Mouse (Mus musculus) midbrain, postnatal 0 days (tissue): ENCODE results near the gene Got1. TPM values are rescaled to one million over a fixed set of nuclear protein-coding genes. Genes with fewer than 3 reads are reported as not detected.
A peak's percentile ranks its signal among the peaks of the same experiment; 100 is the strongest.

ENCODE experiments used
- ATAC-seq: fragments of 200-750 bp; cut with Nextera tagmentation; 2 replicates; pipeline ENCODE4 v1.8.0; 2017; ENCODE audit warnings: moderate number of reproducible peaks, mild to moderate bottlenecking, moderate TSS enrichment, moderate library complexity; ENCODE audit not compliant: low FRiP score
- DNase-seq: peaks from one replicate; pipeline ENCODE4 v3.0.0-alpha.2; 2015; ENCODE audit warnings: low spot score
- H3K27ac ChIP-seq: fragments of 300-500 bp; sonication (generic); 2 replicates; pipeline ENCODE4 v1.5.1; 2014; ENCODE audit warnings: low read depth, mild to moderate bottlenecking, low read length, mixed read lengths
- H3K27me3 ChIP-seq: fragments of 300-500 bp; sonication (generic); 2 replicates; pipeline ENCODE4 v1.6.1; 2014; ENCODE audit warnings: low read length, control low read depth, mixed read lengths; ENCODE audit not compliant: insufficient read depth
- H3K36me3 ChIP-seq: fragments of 300-500 bp; sonication (generic); 2 replicates; pipeline ENCODE4 v1.6.1; 2014; ENCODE audit warnings: low read length, control low read depth, mixed read lengths; ENCODE audit not compliant: insufficient read depth
- H3K4me1 ChIP-seq: fragments of 300-500 bp; sonication (generic); 2 replicates; pipeline ENCODE4 v1.6.1; 2014; ENCODE audit warnings: mild to moderate bottlenecking, control low read depth, antibody characterized with exemption, low read length, mixed read lengths; ENCODE audit not compliant: insufficient read depth
- H3K4me2 ChIP-seq: fragments of 300-500 bp; sonication (generic); 2 replicates; pipeline ENCODE4 v1.6.1; 2014; ENCODE audit warnings: low read depth, mild to moderate bottlenecking, low read length, mixed read lengths; ENCODE audit not compliant: poor library complexity, severe bottlenecking
- H3K4me3 ChIP-seq: fragments of 300-500 bp; sonication (generic); 2 replicates; pipeline ENCODE4 v1.5.1; 2014; ENCODE audit warnings: low read depth, mild to moderate bottlenecking, low read length, moderate library complexity
- H3K9ac ChIP-seq: fragments of 300-500 bp; sonication (generic); replicated peaks from 2 replicates; pipeline ENCODE4 v1.6.1; 2014; ENCODE audit warnings: mild to moderate bottlenecking, low read length, moderate library complexity, mixed read lengths; ENCODE audit not compliant: poor library complexity, severe bottlenecking
- H3K9me3 ChIP-seq: fragments of 300-500 bp; sonication (generic); 2 replicates; pipeline ENCODE4 v1.6.1; 2016; ENCODE audit warnings: low read length, control low read depth
- CTCF ChIP-seq: IDR thresholded peaks from 2 replicates; pipeline ENCODE4 v1.5.1; 2016; ENCODE audit warnings: antibody characterized with exemption, mild to moderate bottlenecking
- WGBS: fragments of 180-500 bp; shearing (Covaris S2); extraction: QIAGEN DNeasy Blood & Tissue Kit; methylation state at CpG from one replicate; pipeline ENCODE4 v1.1.7; 2014; 5-methylcytosine and 5-hydroxymethylcytosine counted together
- polyA plus RNA-seq: library from polyadenylated mRNA; unstranded; fragments of >200 nt; fragmentation: Nextera tagmentation; extraction: Ambion mirVana; gene quantifications from 2 replicates; pipeline ENCODE4 v1.2.1, GENCODE M21; 2015
- total RNA-seq: library from RNA; depleted of rRNA; stranded (reverse); fragments of >200 nt; gene quantifications from 2 replicates; pipeline ENCODE4 v1.2.3, GENCODE M21; 2014

Got1 gene
- total and polyA plus RNA-seq, 2 experiments from 2014 or later, result 103 to 121 TPM

- Histone ChIP-seq H3K27me3 (no peaks in the 10 kb centered on the region), H3K36me3 (no peaks in the 10 kb centered on the region), H3K4me3 (no peak overlapping the region), H3K9ac (no peak overlapping the region), H3K9me3 (no peaks in the 10 kb centered on the region), H3K27ac (no peak overlapping the region), H3K4me2 (no peak overlapping the region), H3K4me1 (no peaks in the 10 kb centered on the region)
- TF ChIP-seq CTCF, result no peak
- ATAC-seq (no peak), DNase-seq (no peak)
- 92% methylated on average over 4 of the region's 4 CpGs for WGBS
Observed at GRCm38 (mm10) chr19:43561841-43562240, 37.4 kb upstream of the Got1 start.

DNA sequence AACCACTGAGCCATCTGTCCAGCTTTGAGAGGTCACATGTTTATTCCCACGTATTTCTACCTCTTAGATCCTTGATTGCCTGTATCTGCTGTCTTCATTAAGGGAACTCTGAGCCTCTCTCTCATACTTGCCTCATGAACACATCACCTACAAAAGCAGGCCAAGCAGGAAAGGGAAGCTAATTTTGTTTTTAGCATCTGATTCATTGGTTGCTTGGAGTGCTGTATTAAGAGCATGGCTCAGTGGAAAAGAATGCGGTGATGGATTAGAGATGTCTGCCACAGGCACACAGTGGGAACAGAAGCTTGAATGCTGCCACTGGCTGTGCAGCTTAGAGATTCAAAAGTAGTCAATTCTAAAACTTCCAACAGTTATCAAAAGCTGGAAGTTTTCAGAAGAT lies 35.8 kb upstream of the Got1 start:
- no peaks in the 10 kb centered on the region for H3K4me1 ChIP-seq

DNA sequence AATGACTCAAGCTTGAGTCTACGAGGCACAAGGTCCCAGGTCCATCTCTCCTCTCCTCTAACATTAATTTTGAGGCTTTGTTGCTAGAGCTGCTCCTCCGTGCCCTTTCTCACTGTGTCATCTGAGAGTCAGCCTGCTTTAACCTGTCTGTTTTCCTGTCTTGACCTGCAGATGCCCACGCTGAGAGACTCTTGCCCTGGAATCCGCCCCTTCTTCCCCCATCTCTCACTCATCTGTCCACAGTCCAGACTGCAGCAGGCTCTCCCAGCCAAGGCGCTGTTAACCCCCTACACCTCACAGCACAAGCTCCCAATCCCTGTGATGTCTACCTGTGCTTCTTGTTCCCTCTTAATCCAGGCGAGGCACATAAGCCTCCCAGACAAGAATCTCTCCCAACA lies 27.1 kb upstream of the Got1 start:
- H3K9ac ChIP-seq, result no peak overlapping the region
- no peaks in the 10 kb centered on the region for H3K36me3 ChIP-seq
- WGBS, result 82% methylated on average over 6 of the region's 6 CpGs
- no peak for DNase-seq
- H3K4me2 ChIP-seq, result no peak overlapping the region
- no peak overlapping the region for H3K27ac ChIP-seq
- ATAC-seq, result no peak
- no peaks in the 10 kb centered on the region for H3K27me3 ChIP-seq
- no peaks in the 10 kb centered on the region for H3K4me1 ChIP-seq
- TF ChIP-seq CTCF, result no peak
- no peak overlapping the region for H3K4me3 ChIP-seq
- no peaks in the 10 kb centered on the region for H3K9me3 ChIP-seq

More for the DNA sequence above, 35.8 kb upstream of the Got1 start:
- Histone ChIP-seq H3K9ac (no peak overlapping the region), H3K36me3 (no peaks in the 10 kb centered on the region), H3K27ac (no peak overlapping the region), H3K4me3 (no peak overlapping the region), H3K4me2 (no peak overlapping the region), H3K9me3 (no peaks in the 10 kb centered on the region), H3K27me3 (no peaks in the 10 kb centered on the region)
- no peak for TF ChIP-seq CTCF
- no peak for DNase-seq
- no peak for ATAC-seq
- 75% methylated on average over 2 of the region's 2 CpGs for WGBS

- DNase-seq (no peak), ATAC-seq (no peak)
- no peaks in the 10 kb centered on the region for H3K27me3 ChIP-seq
- H3K4me2 ChIP-seq, result no peak overlapping the region
- no peaks in the 10 kb centered on the region for H3K4me1 ChIP-seq
- no peaks in the 10 kb centered on the region for H3K9me3 ChIP-seq
- no peak overlapping the region for H3K9ac ChIP-seq
- H3K36me3 ChIP-seq, result no peaks in the 10 kb centered on the region
- H3K4me3 ChIP-seq, result no peak overlapping the region
- no peak for TF ChIP-seq CTCF
- 89% methylated on average over 18 of the region's 18 CpGs for WGBS
- H3K27ac ChIP-seq, result no peak overlapping the region
Observed at GRCm38 (mm10) chr19:43550706-43551492, 26.5 kb upstream of the Got1 start.

GRCm38 (mm10) chr19:43548060-43548459 lies 23.7 kb upstream of the Got1 start:
- H3K9ac ChIP-seq, result no peak overlapping the region
- no peak for ATAC-seq
- TF ChIP-seq CTCF, result no peak
- H3K27me3 ChIP-seq, result no peaks in the 10 kb centered on the region
- DNase-seq, result no peak
- H3K4me1 ChIP-seq, result no peaks in the 10 kb centered on the region
- H3K27ac ChIP-seq, result no peak overlapping the region
- H3K36me3 ChIP-seq, result no peaks in the 10 kb centered on the region
- WGBS, result 91% methylated on average over 5 of the region's 5 CpGs
- H3K4me2 ChIP-seq, result no peak overlapping the region
- H3K4me3 ChIP-seq, result no peak overlapping the region
- H3K9me3 ChIP-seq, result no peaks in the 10 kb centered on the region

DNA sequence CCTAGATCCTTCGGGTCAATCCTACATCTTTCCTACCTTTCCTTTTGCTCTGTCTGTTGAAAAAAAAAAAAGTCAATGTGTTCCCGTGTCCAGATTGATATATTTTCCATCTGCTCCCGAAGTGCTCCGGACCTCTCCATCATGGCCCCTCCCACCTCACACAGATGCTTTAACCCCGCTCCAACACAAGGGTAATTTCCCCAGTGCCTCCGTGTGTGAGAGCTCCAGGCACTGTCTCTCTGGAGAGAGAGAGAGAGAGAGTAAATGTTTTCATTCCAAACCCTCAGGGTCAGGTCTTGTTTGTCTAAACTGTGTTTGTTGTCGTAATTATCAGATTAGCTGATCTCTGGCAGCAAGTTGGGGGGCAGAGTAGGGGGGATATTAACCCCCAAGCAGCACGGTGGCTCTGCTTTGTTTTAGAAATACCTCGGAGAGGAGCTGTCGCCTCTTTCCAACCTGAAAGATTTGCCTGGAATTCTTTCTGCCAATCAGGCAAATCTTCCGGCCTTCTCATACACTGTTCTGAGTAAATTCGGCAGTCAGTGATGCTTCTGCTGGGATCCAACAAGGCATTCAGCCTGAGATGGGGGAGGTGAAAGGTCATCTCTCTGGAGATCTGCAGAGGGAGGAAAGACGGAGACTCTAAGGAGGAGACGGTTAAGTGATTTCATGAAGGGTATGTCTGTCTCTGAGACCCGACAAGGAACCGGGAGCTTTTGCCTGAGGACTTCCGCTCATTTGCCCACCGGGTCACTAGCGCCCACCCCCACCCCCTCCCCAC lies 22.1 kb upstream of the Got1 start:
- no peak overlapping the region for H3K9ac ChIP-seq
- TF ChIP-seq CTCF, result no peak

More for the DNA sequence above, 22.1 kb upstream of the Got1 start:
- DNase-seq (no peak), ATAC-seq (no peak)
- WGBS, result 10% methylated on average over 19 of the region's 19 CpGs
- H3K36me3 ChIP-seq, result no peaks in the 10 kb centered on the region
- H3K4me1 ChIP-seq, result no peaks in the 10 kb centered on the region
- H3K4me3 ChIP-seq, result 0 out of 2 replicates have a peak overlapping the region, but pooled peaks have one; percentile 5
- H3K27me3 ChIP-seq, result no peaks in the 10 kb centered on the region
- H3K27ac ChIP-seq, result no peak overlapping the region
- no peaks in the 10 kb centered on the region for H3K9me3 ChIP-seq
- H3K4me2 ChIP-seq, result peak overlapping the region; percentile 26
